Mouse (Mus musculus) limb, embryonic 14.5 days (tissue): ENCODE data around the gene Snapc2. TPM values are rescaled to one million over a fixed set of nuclear protein-coding genes. Genes with fewer than 3 reads are reported as not detected.
A peak's percentile ranks its signal among the peaks of the same experiment; 100 is the strongest.

Experiments used
- ATAC-seq: fragments of 200-750 bp; cut with Nextera tagmentation; 2 replicates; pipeline ENCODE4 v1.8.0; 2017; ENCODE audit warnings: low read depth, moderate number of reproducible peaks, moderate TSS enrichment; ENCODE audit not compliant: low FRiP score
- DNase-seq: peaks from one replicate; pipeline ENCODE4 v3.0.0-alpha.2; 2015; ENCODE audit warnings: low spot score
- H3K27ac ChIP-seq: fragments of 300-500 bp; sonication (generic); replicated peaks from 2 replicates; pipeline ENCODE4 v1.5.1; 2014; ENCODE audit warnings: low read depth, mild to moderate bottlenecking, low read length, moderate library complexity, mixed read lengths
- H3K27me3 ChIP-seq: fragments of 300-500 bp; sonication (generic); 2 replicates; pipeline ENCODE4 v1.6.1; 2014; ENCODE audit warnings: low read length, mixed read lengths; ENCODE audit not compliant: control insufficient read depth, insufficient read depth
- H3K36me3 ChIP-seq: fragments of 300-500 bp; sonication (generic); 2 replicates; pipeline ENCODE4 v1.6.1; 2014; ENCODE audit warnings: mild to moderate bottlenecking, low read length, moderate library complexity, mixed read lengths; ENCODE audit not compliant: control insufficient read depth, insufficient read depth
- H3K4me1 ChIP-seq: fragments of 300-500 bp; sonication (generic); 2 replicates; pipeline ENCODE4 v1.6.1; 2014; ENCODE audit warnings: antibody characterized with exemption, low read length, mixed read lengths; ENCODE audit not compliant: control insufficient read depth, insufficient read depth
- H3K4me2 ChIP-seq: fragments of 300-500 bp; sonication (generic); replicated peaks from 2 replicates; pipeline ENCODE4 v1.6.1; 2014; ENCODE audit warnings: low read depth, mild to moderate bottlenecking, low read length, moderate library complexity; ENCODE audit not compliant: severe bottlenecking
- H3K4me3 ChIP-seq: fragments of 300-500 bp; sonication (generic); replicated peaks from 2 replicates; pipeline ENCODE4 v1.5.1; 2014; ENCODE audit warnings: low read length
- H3K9ac ChIP-seq: fragments of 300-500 bp; sonication (generic); 2 replicates; pipeline ENCODE4 v1.6.1; 2014; ENCODE audit warnings: mild to moderate bottlenecking, low read depth, low read length, moderate library complexity; ENCODE audit not compliant: severe bottlenecking
- H3K9me3 ChIP-seq: fragments of 300-500 bp; sonication (generic); 2 replicates; pipeline ENCODE4 v1.6.1; 2016; ENCODE audit warnings: low read length; ENCODE audit not compliant: control insufficient read depth
- POLR2A ChIP-seq: fragments of 200-500 bp; IDR thresholded peaks from 2 replicates; pipeline ENCODE4 v1.8.0; 2012; ENCODE audit warnings: inconsistent platforms, mild to moderate bottlenecking, moderate library complexity, borderline replicate concordance; ENCODE audit not compliant: insufficient read depth, insufficient read length; ENCODE audit errors: extremely low read depth
- WGBS: fragments of 180-500 bp; shearing (Covaris S2); extraction: QIAGEN DNeasy Blood & Tissue Kit; methylation state at CpG from one replicate; pipeline ENCODE4 v1.1.7; 2014; 5-methylcytosine and 5-hydroxymethylcytosine counted together
- polyA plus RNA-seq, 2 experiments: library from polyadenylated mRNA; depleted of rRNA in 1 of 2; stranded (reverse) in 1 of 2; unstranded in 1 of 2; fragments of >200 nt; fragmentation: Nextera tagmentation in 1 of 2; extraction: Ambion mirVana in 1 of 2; gene quantifications; 2 replicates each; pipeline versions ENCODE4 v1.2.1 to v1.2.3; 2012 to 2014

Gene Snapc2
- polyA plus RNA-seq, 2 experiments, result 50.6 to 52.6 TPM

DNA sequence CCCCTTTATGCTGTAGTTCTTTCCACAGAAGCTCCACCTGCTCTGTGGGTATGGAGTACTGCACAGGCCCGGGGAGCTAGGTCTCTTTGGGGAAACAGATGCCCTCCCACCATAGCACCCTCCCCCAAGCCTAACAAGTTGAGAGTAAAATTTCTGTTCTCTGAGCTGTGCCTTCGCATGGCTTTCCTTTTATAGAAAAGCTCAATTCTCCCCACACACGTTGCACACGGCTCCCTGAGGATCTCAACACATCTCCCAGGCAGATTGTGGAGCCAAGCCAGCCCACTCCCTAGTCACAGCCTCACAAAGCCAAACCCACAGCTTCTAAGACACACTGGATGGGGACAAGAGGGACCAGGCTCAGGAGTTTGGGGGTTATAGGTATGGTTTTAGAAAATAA lies 4.0 kb downstream of the Snapc2 start:
- ATAC-seq, result no peak
- no peak overlapping the region for H3K4me2 ChIP-seq
- no peak overlapping the region for H3K9ac ChIP-seq
- H3K27ac ChIP-seq, result no peak overlapping the region
- no peak for TF ChIP-seq POLR2A
- H3K4me1 ChIP-seq, result peaks cover 21% of the 10 kb centered on the region
- H3K27me3 ChIP-seq, result no peaks in the 10 kb centered on the region
- no peak overlapping the region for H3K4me3 ChIP-seq
- no peak for DNase-seq
- WGBS, result 52% methylated on average over 4 of the region's 4 CpGs
- H3K9me3 ChIP-seq, result no peaks in the 10 kb centered on the region
- H3K36me3 ChIP-seq, result peaks cover 48% of the 10 kb centered on the region

GRCm38 (mm10) chr8:4257350-4257749 lies 4.5 kb downstream of the Snapc2 start:
- TF ChIP-seq POLR2A, result no peak
- H3K27me3 ChIP-seq, result no peaks in the 10 kb centered on the region
- peak overlapping the region; percentile 78; the same call in 1 of the 2 replicates for H3K9ac ChIP-seq
- 0 out of 2 replicates have a peak overlapping the region, but pooled peaks have one; percentile 84 for H3K4me3 ChIP-seq
- H3K4me2 ChIP-seq, result no peak overlapping the region
- DNase-seq (no peak), ATAC-seq (no peak)
- WGBS, result 67% methylated on average over 4 of the region's 4 CpGs
- H3K36me3 ChIP-seq, result peaks cover 52% of the 10 kb centered on the region
- peaks cover 21% of the 10 kb centered on the region for H3K4me1 ChIP-seq
- H3K27ac ChIP-seq, result no peak overlapping the region
- H3K9me3 ChIP-seq, result no peaks in the 10 kb centered on the region

GRCm38 (mm10) chr8:4258233-4258632 lies 5.4 kb downstream of the Snapc2 start:
- WGBS, result 4% methylated on average over 24 of the region's 35 CpGs
- H3K4me1 ChIP-seq, result peaks cover 21% of the 10 kb centered on the region
- ATAC-seq (peak; percentile 58), DNase-seq (peak; percentile 68)
- peak overlapping the region; percentile 69 for H3K4me2 ChIP-seq
- TF ChIP-seq POLR2A, result no peak
- peak overlapping the region; percentile 77 for H3K27ac ChIP-seq
- peaks cover 61% of the 10 kb centered on the region for H3K36me3 ChIP-seq
- H3K9ac ChIP-seq, result peak overlapping the region; percentile 78
- no peaks in the 10 kb centered on the region for H3K9me3 ChIP-seq
- H3K4me3 ChIP-seq, result peak overlapping the region; percentile 84
- no peaks in the 10 kb centered on the region for H3K27me3 ChIP-seq

DNA sequence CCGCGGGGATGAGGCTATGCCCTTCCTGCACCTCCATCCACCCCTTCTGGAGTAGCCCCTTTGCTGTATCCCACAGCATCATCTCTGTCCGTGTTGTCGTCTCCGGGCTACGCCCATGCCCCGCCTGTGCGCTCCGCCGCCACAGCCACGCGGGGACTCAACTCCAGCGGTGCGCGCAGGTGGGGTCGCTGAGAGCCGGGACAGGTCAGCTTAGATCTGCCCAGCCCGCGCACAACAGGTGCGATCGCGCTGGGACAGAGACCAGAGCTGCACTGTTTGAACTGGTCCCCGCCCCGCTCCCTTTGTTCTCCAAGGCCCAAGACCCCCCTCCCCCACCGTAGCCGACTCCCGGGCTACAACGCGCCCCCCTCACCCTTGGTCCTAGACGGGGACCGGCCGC lies 5.8 kb downstream of the Snapc2 start:
- Histone ChIP-seq H3K27ac (peak overlapping the region; percentile 77), H3K4me2 (peak overlapping the region; percentile 69), H3K9me3 (no peaks in the 10 kb centered on the region), H3K4me1 (peaks cover 20% of the 10 kb centered on the region), H3K9ac (peak overlapping the region; percentile 78), H3K36me3 (peaks cover 66% of the 10 kb centered on the region), H3K27me3 (no peaks in the 10 kb centered on the region), H3K4me3 (peak overlapping the region; percentile 84)
- TF ChIP-seq POLR2A, result no peak
- WGBS, result 5% methylated on average over 23 of the region's 32 CpGs
- DNase-seq (no peak), ATAC-seq (peak; percentile 76)

- H3K27me3 ChIP-seq, result no peaks in the 10 kb centered on the region
- no peaks in the 10 kb centered on the region for H3K9me3 ChIP-seq
- WGBS, result 4% methylated on average over 21 of the region's 33 CpGs
- 0 out of 2 replicates have a peak, but pooled peaks have one; percentile 21 for TF ChIP-seq POLR2A
- ATAC-seq (peak; percentile 93), DNase-seq (peak; percentile 91)
- H3K27ac ChIP-seq, result peak within 1 kb of the TSS; percentile 77
- peaks cover 70% of the 10 kb centered on the region for H3K36me3 ChIP-seq
- peaks cover 15% of the 10 kb centered on the region for H3K4me1 ChIP-seq
- H3K4me3 ChIP-seq, result peak within 1 kb of the TSS; percentile 84
- H3K9ac ChIP-seq, result peak within 1 kb of the TSS; percentile 78
- H3K4me2 ChIP-seq, result peak within 1 kb of the TSS; percentile 69
These were observed 6.4 kb downstream of the Snapc2 start, which contains the start of gene Ctxn1 for GRCm38 (mm10) chr8:4259125-4259804. Gene Ctxn1, minus strand, starts transcription at chr8:4259274.
